Mouse (Mus musculus): ENCODE data around the gene Entpd1. TPM values are rescaled to one million over a fixed set of nuclear protein-coding genes. Genes with fewer than 3 reads are reported as not detected.

Gene Entpd1
- total and polyA plus RNA-seq, 3 experiments: not detected

DNA sequence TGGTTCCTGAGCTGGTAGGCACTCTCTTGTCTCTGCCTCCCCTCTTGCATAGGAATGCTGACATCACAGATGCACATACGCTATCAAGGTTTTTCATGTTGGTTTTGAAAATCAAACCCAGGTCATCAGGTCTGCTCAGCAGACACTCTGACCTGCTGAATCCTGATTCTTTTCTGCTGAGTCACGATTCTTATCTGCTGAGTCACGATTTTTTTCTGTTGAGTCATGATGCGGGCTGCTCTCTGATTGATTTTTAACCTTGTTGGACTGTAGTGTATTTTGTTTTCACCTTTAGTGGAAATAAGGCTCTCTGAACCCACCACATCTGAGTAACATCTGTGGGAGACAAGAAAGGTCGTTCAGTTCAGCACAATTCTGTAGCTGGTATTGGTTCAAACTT is 63.2 kb downstream of the Entpd1 start:
- no peaks in the 10 kb centered on the region for H3K9me3 ChIP-seq (replicated peaks; ENCODE audit: insufficient read depth, low read length)
- TF ChIP-seq MAFK (IDR thresholded peaks at IDR 0.05; ENCODE audit: borderline replicate concordance, low read depth, low read length) (no peak), RCOR1 (IDR thresholded peaks at IDR 0.05; ENCODE audit: low read depth, low read length) (peak; percentile 24; the same call in 1 of the 2 replicates)
- no peak for DNase-seq (ENCODE audit: low read depth, low spot score)
- no peaks in the 10 kb centered on the region for H3K36me3 ChIP-seq (ENCODE audit: control insufficient read depth in 1 of 2, insufficient read depth in 2 of 2, low read length in 2 of 2)
- no peak overlapping the region for H3K27ac ChIP-seq (ENCODE audit: control insufficient read depth, low read depth, low read length)
- H3K9ac ChIP-seq (ENCODE audit: control insufficient read depth, low read depth, low read length, poor library complexity, severe bottlenecking): no peak overlapping the region
- H3K27me3 ChIP-seq (ENCODE audit: control insufficient read depth in 1 of 2, insufficient read depth in 2 of 2, low read length in 2 of 2): peaks cover 3 to 11% of the 10 kb centered on the region in 2 experiments
- H3K4me3 ChIP-seq (ENCODE audit: control insufficient read depth in 1 of 2, insufficient read depth in 1 of 2, low read depth in 2 of 2, low read length in 2 of 2): no peak overlapping the region
- no peaks in the 10 kb centered on the region for H3K79me2 ChIP-seq (ENCODE audit: control insufficient read depth, insufficient read depth, low read length, poor library complexity)
- H3K4me1 ChIP-seq (ENCODE audit: control insufficient read depth in 1 of 2, insufficient read depth in 2 of 2, low read length in 2 of 2): no peaks in the 10 kb centered on the region

DNA sequence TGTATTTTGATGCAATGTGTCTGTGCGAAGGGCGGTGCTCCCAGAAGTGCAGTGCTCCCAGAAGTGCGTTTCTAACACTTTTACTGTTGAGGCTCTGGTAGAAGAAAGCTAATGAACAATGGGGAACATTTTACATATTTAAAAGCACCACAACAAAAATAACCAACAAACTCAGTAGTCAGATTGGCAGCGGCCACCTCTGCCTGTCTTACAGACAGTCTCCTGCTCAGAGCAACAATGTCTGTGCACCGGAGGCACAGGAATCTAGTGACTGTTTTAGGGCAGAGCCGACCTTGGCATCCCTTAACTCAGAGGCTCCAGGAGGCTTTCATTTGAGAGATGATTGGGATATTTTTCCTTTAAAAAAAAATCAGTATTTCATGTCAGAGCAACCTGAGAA is 65.9 kb downstream of the Entpd1 start:
- TF ChIP-seq SIN3A (IDR thresholded peaks at IDR 0.05; ENCODE audit: low read length) (no peak), NRF1 (IDR thresholded peaks at IDR 0.05; ENCODE audit: insufficient read depth, low read depth, low read length, poor library complexity, severe bottlenecking) (no peak), CTCF (IDR thresholded peaks at IDR 0.05 in 2 of 3, conservative IDR thresholded peaks at IDR 0.05 in 1 of 3; ENCODE audit: control insufficient read depth in 1 of 3, insufficient read depth in 1 of 3, low read depth in 2 of 3, low read length in 3 of 3, poor library complexity in 1 of 3, severe bottlenecking in 1 of 3) (no peak), TAL1 (IDR thresholded peaks at IDR 0.05; ENCODE audit: low read length) (no peak), ZMIZ1 (IDR thresholded peaks at IDR 0.05; ENCODE audit: low read depth, low read length) (no peak), ZC3H11A (IDR thresholded peaks at IDR 0.05; ENCODE audit: low read depth, low read length) (no peak), ZNF384 (IDR thresholded peaks at IDR 0.05; ENCODE audit: low read depth, low read length) (no peak), BHLHE40 (IDR thresholded peaks at IDR 0.05; ENCODE audit: borderline replicate concordance, low read depth, low read length) (no peak), CHD1 (IDR thresholded peaks at IDR 0.05; ENCODE audit: low read depth, low read length) (no peak), MAZ (IDR thresholded peaks at IDR 0.05; ENCODE audit: low read depth, low read length) (no peak), HCFC1 (IDR thresholded peaks at IDR 0.05; ENCODE audit: low read depth, low read length) (no peak), JUND (IDR thresholded peaks at IDR 0.05; ENCODE audit: low read depth, low read length) (no peak), MYB (IDR thresholded peaks at IDR 0.05; ENCODE audit: low read depth, low read length) (no peak), GATA1 (IDR thresholded peaks at IDR 0.05; ENCODE audit: low read depth, low read length) (no peak), CHD2 (IDR thresholded peaks at IDR 0.05; ENCODE audit: low read length) (no peak), E2F4 (IDR thresholded peaks at IDR 0.05; ENCODE audit: borderline replicate concordance, low read depth, low read length) (no peak), RAD21 (IDR thresholded peaks at IDR 0.05; ENCODE audit: low read depth, low read length) (no peak), SMC3 (IDR thresholded peaks at IDR 0.05; ENCODE audit: low read depth, low read length) (no peak), USF2 (IDR thresholded peaks at IDR 0.05; ENCODE audit: borderline replicate concordance in 1 of 2, insufficient read depth in 1 of 2, low read depth in 1 of 2, low read length in 2 of 2) (no peak)
- H3K27me3 ChIP-seq (ENCODE audit: control insufficient read depth in 1 of 2, insufficient read depth in 2 of 2, low read length in 2 of 2): peaks cover 0 to 6% of the 10 kb centered on the region in 2 experiments; a peak in 2 of 4 replicates
- no peak overlapping the region for H3K4me3 ChIP-seq (ENCODE audit: control insufficient read depth in 1 of 2, insufficient read depth in 1 of 2, low read depth in 2 of 2, low read length in 2 of 2)
- no peaks in the 10 kb centered on the region for H3K9me3 ChIP-seq (replicated peaks; ENCODE audit: insufficient read depth, low read length)
- H3K9ac ChIP-seq (ENCODE audit: control insufficient read depth, low read depth, low read length, poor library complexity, severe bottlenecking): no peak overlapping the region
- no peaks in the 10 kb centered on the region for H3K36me3 ChIP-seq (ENCODE audit: control insufficient read depth in 1 of 2, insufficient read depth in 2 of 2, low read length in 2 of 2)
- no peaks in the 10 kb centered on the region for H3K79me2 ChIP-seq (ENCODE audit: control insufficient read depth, insufficient read depth, low read length, poor library complexity)
- no peak for DNase-seq (ENCODE audit: low read depth, low spot score)
- no peak overlapping the region for H3K27ac ChIP-seq (ENCODE audit: control insufficient read depth, low read depth, low read length)
- H3K4me1 ChIP-seq (ENCODE audit: control insufficient read depth in 1 of 2, insufficient read depth in 2 of 2, low read length in 2 of 2): no peaks in the 10 kb centered on the region
